Mouse (Mus musculus) forebrain, embryonic 16.5 days (tissue): ENCODE results near the gene Ksr1. TPM values are rescaled to one million over a fixed set of nuclear protein-coding genes. Genes with fewer than 3 reads are reported as not detected.

Experiments
- ATAC-seq: fragments of 200-750 bp; cut with Nextera tagmentation; 2 replicates; pipeline ENCODE4 v1.8.0; 2017; ENCODE audit warnings: mild to moderate bottlenecking, moderate library complexity
- H3K27ac ChIP-seq: fragments of 300-500 bp; sonication (generic); 2 replicates; pipeline ENCODE4 v1.5.1; 2014; ENCODE audit warnings: low read length, control low read depth
- H3K27me3 ChIP-seq: fragments of 300-500 bp; sonication (generic); replicated peaks from 2 replicates; pipeline ENCODE4 v1.6.1; 2014; ENCODE audit warnings: low read length; ENCODE audit not compliant: control insufficient read depth, insufficient read depth
- H3K36me3 ChIP-seq: fragments of 300-500 bp; sonication (generic); 2 replicates; pipeline ENCODE4 v1.6.1; 2014; ENCODE audit not compliant: control insufficient read depth, insufficient read depth
- H3K4me1 ChIP-seq: fragments of 300-500 bp; sonication (generic); replicated peaks from 2 replicates; pipeline ENCODE4 v1.6.1; 2014; ENCODE audit warnings: low read length; ENCODE audit not compliant: control insufficient read depth, insufficient read depth
- H3K4me2 ChIP-seq: fragments of 300-500 bp; sonication (generic); 2 replicates; pipeline ENCODE4 v1.6.1; 2014; ENCODE audit warnings: mild to moderate bottlenecking, low read length, control low read depth
- H3K4me3 ChIP-seq: fragments of 300-500 bp; sonication (generic); replicated peaks from 2 replicates; pipeline ENCODE4 v1.5.1; 2014; ENCODE audit warnings: mild to moderate bottlenecking, low read length, control low read depth
- H3K9ac ChIP-seq: fragments of 300-500 bp; sonication (generic); replicated peaks from 2 replicates; pipeline ENCODE4 v1.6.1; 2014; ENCODE audit warnings: low read depth, low read length, control low read depth
- H3K9me3 ChIP-seq: fragments of 300-500 bp; sonication (generic); 2 replicates; pipeline ENCODE4 v1.6.1; 2016; ENCODE audit warnings: low read length; ENCODE audit not compliant: control insufficient read depth
- WGBS: fragments of 180-500 bp; shearing (Covaris S2); extraction: QIAGEN DNeasy Blood & Tissue Kit; methylation state at CpG from one replicate; pipeline ENCODE4 v1.1.7; 2014; 5-methylcytosine and 5-hydroxymethylcytosine counted together
- polyA plus RNA-seq: library from polyadenylated mRNA; unstranded; fragments of >200 nt; fragmentation: Nextera tagmentation; extraction: Ambion mirVana; gene quantifications from 2 replicates; pipeline ENCODE4 v1.2.1, GENCODE M21; 2015

Ksr1 gene
- polyA plus RNA-seq, 1 experiment from 2014 or later = 5.1 TPM

GRCm38 (mm10) chr11:78973381-78974150 is 172.6 kb downstream of the Ksr1 start:
- peaks cover 4% of the 10 kb centered on the region; the same call in 1 of the 2 replicates for H3K4me1 ChIP-seq
- no peak overlapping the region for H3K27ac ChIP-seq
- no peak overlapping the region for H3K4me3 ChIP-seq
- H3K4me2 ChIP-seq = no peak overlapping the region
- ATAC-seq = no peak
- no peaks in the 10 kb centered on the region for H3K27me3 ChIP-seq
- 75% methylated on average over 17 of the region's 17 CpGs for WGBS
- H3K9ac ChIP-seq = no peak overlapping the region
- no peaks in the 10 kb centered on the region for H3K36me3 ChIP-seq
- no peaks in the 10 kb centered on the region for H3K9me3 ChIP-seq

- Histone ChIP-seq H3K4me2 (no peak overlapping the region), H3K9me3 (no peaks in the 10 kb centered on the region), H3K27ac (no peak overlapping the region), H3K4me1 (peaks cover 4% of the 10 kb centered on the region; the same call in 1 of the 2 replicates), H3K27me3 (no peaks in the 10 kb centered on the region), H3K4me3 (no peak overlapping the region), H3K9ac (no peak overlapping the region), H3K36me3 (no peaks in the 10 kb centered on the region)
- no peak for ATAC-seq
- 67% methylated on average over 8 of the region's 8 CpGs for WGBS
Measured at GRCm38 (mm10) chr11:78972811-78973351, 173.3 kb downstream of the Ksr1 start.

- no peak for ATAC-seq
- no peak overlapping the region for H3K4me3 ChIP-seq
- WGBS = 52% methylated on average over 6 of the region's 6 CpGs
Measured at GRCm38 (mm10) chr11:78972328-78972727, 173.9 kb downstream of the Ksr1 start.

GRCm38 (mm10) chr11:78971746-78972145 is 174.5 kb downstream of the Ksr1 start:
- H3K27ac ChIP-seq = no peak overlapping the region

More at GRCm38 (mm10) chr11:78972328-78972727, 173.9 kb downstream of the Ksr1 start:
- peaks cover 4% of the 10 kb centered on the region; the same call in 1 of the 2 replicates for H3K4me1 ChIP-seq
- H3K36me3 ChIP-seq = no peaks in the 10 kb centered on the region
- no peak overlapping the region for H3K27ac ChIP-seq
- H3K9ac ChIP-seq = no peak overlapping the region
- no peaks in the 10 kb centered on the region for H3K9me3 ChIP-seq
- no peak overlapping the region for H3K4me2 ChIP-seq
- H3K27me3 ChIP-seq = no peaks in the 10 kb centered on the region

GRCm38 (mm10) chr11:78971096-78971495 is 175.1 kb downstream of the Ksr1 start:
- peaks cover 4% of the 10 kb centered on the region; the same call in 1 of the 2 replicates for H3K4me1 ChIP-seq
- no peak for ATAC-seq
- no peaks in the 10 kb centered on the region for H3K36me3 ChIP-seq
- no peak overlapping the region for H3K4me3 ChIP-seq
- H3K27ac ChIP-seq = no peak overlapping the region
- H3K4me2 ChIP-seq = no peak overlapping the region
- no peaks in the 10 kb centered on the region for H3K27me3 ChIP-seq
- H3K9me3 ChIP-seq = no peaks in the 10 kb centered on the region
- H3K9ac ChIP-seq = no peak overlapping the region
- 90% methylated on average over 8 of the region's 8 CpGs for WGBS

More at GRCm38 (mm10) chr11:78971746-78972145, 174.5 kb downstream of the Ksr1 start:
- Histone ChIP-seq H3K9ac (no peak overlapping the region), H3K9me3 (no peaks in the 10 kb centered on the region), H3K27me3 (no peaks in the 10 kb centered on the region), H3K4me3 (no peak overlapping the region), H3K4me2 (no peak overlapping the region), H3K4me1 (peaks cover 4% of the 10 kb centered on the region; the same call in 1 of the 2 replicates), H3K36me3 (no peaks in the 10 kb centered on the region)
- ATAC-seq = no peak
- WGBS = 91% methylated on average over 3 of the region's 3 CpGs

GRCm38 (mm10) chr11:78968121-78968520 is 178.1 kb downstream of the Ksr1 start:
- Histone ChIP-seq H3K27ac (no peak overlapping the region), H3K4me3 (no peak overlapping the region), H3K9ac (no peak overlapping the region), H3K36me3 (no peaks in the 10 kb centered on the region), H3K4me2 (no peak overlapping the region), H3K27me3 (no peaks in the 10 kb centered on the region), H3K4me1 (no peaks in the 10 kb centered on the region; the same call in 1 of the 2 replicates), H3K9me3 (no peaks in the 10 kb centered on the region)
- 80% methylated on average over 4 of the region's 4 CpGs for WGBS
- ATAC-seq = no peak

- no peak for ATAC-seq
- Histone ChIP-seq H3K9ac (no peak overlapping the region), H3K4me2 (no peak overlapping the region), H3K9me3 (no peaks in the 10 kb centered on the region), H3K27ac (no peak overlapping the region), H3K4me1 (no peaks in the 10 kb centered on the region), H3K27me3 (no peaks in the 10 kb centered on the region), H3K4me3 (no peak overlapping the region), H3K36me3 (no peaks in the 10 kb centered on the region)
- 20% methylated on average over 4 of the region's 4 CpGs for WGBS
Measured at GRCm38 (mm10) chr11:78967371-78967770, 178.8 kb downstream of the Ksr1 start.

Other genes starting within 250 kb of the Ksr1 start
- gene Nos2, start 225.6 kb downstream of the Ksr1 start, polyA plus RNA-seq = 1.2 and 1.4 TPM in 2 replicates
- 6.8 and 8.3 TPM in 2 replicates for gene Lgals9, start 161.5 kb downstream of the Ksr1 start, polyA plus RNA-seq
- 505 and 535 TPM in 2 replicates for gene Wsb1, start 108.3 kb upstream of the Ksr1 start, polyA plus RNA-seq
- not detected in 2 replicates for gene Gm9964, start 150.5 kb upstream of the Ksr1 start, polyA plus RNA-seq
- 6.2 and 6.4 TPM in 2 replicates for gene Nf1, start 193.3 kb upstream of the Ksr1 start, polyA plus RNA-seq